Mouse (Mus musculus): ENCODE measurements around the gene Prss1.
"Not testable (repeated sequence)": the region's sequence is repeated elsewhere in the genome, so short reads cannot be mapped to it uniquely, and the experiment has no call there.

The Prss1 gene

DNA sequence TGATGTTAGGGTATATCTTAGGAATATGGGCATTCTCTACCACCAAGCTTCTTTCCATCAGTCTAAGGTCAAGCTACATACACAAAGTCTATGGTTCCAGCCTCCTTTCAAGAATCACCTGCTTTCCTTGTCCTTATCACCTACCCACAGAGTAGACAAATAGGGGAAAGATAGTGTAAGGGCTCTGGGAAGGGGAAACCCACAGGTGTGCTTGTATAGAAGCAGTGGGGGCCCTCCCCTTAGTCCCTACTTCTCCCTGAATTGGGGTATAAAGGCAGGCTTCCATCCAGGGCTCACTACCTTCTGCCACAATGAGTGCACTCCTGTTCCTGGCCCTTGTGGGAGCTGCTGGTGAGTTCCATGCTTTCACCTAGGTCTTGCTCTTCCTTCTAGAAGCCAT is at the start of gene Prss1:
Gene Prss1 (plus strand): TSS at position 301 of the 400 bp plus-strand sequence.
- DNase-seq (ENCODE audit: low read depth, low spot score) = not testable (repeated sequence)

- not testable (repeated sequence) for DNase-seq (ENCODE audit: low read depth, low spot score)
These were observed 16.5 kb upstream of the Prss1 start for GRCm38 (mm10) chr6:41442261-41442660.

DNA sequence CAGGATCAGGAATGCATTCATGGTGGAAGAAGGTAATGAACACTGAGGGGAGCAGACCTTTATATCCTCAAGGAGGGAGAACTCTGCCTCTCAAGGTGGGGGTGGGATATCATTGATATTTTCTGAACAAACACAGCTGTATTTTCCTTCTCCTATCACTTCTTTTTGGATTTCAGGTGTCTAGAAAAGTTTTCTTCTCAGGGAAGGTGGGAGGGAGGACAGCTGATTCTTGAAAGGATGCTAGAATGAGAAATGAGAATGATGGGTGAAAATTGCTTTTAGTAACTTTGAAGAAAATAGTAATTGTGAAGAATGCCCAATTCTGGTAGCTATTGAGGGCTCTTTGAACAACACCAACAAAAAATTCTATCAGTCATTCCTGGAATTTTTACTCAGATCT is 12.7 kb upstream of the Prss1 start, which contains the start of gene Gm10334:
Gene Gm10334 (minus strand): TSS at position 101 of the 400 bp plus-strand sequence.
- DNase-seq (ENCODE audit: low read depth, low spot score) = not testable (repeated sequence)

DNA sequence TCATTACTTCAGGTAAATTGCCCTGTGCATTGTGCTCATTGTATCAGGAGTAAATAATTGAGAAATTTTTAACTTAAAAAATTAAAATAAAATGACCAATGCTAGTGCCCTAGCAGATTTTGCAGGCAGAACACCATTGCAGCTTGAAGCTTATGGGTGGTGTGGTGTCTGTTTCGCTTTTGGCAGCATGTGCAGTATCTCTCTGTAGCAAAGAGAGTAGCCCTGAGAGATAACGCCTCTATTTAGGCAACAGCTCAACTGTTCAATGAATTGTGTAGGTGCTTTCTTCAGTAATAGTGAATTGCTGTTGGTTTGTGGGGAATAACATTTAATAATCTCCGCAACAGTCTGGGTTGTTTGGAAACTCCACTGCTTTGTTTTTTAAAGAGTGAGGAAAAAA is 40.6 kb downstream of the Prss1 start:
- DNase-seq (ENCODE audit: low read depth, low spot score) = no peak

DNA sequence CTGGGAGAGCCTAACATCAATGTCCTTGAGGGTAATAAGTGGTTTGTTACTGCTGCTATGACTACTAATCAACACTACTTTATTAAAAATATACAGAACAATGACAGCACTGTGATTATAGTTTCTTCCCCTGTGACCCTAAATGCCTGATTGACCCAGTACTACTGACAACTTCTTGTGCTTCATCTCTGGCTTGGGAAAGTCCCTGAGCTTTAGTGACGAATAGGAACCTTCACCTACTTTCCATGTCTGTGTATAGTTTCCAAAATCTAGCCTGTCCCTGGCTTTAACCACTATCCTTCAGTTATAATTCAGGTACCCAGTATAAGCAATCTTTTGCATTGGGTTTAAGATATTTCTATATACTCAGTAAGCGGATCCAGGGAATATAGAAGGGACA is 46.2 kb downstream of the Prss1 start:
- no peak for DNase-seq (ENCODE audit: low read depth, low spot score)

- peak; percentile 15 for DNase-seq (ENCODE audit: low read depth, low spot score)
These were observed 46.6 kb downstream of the Prss1 start for GRCm38 (mm10) chr6:41505323-41505722.
